Mouse (Mus musculus) kidney, postnatal 0 days (tissue): ENCODE results near the gene Psmd11. TPM values are rescaled to one million over a fixed set of nuclear protein-coding genes. Genes with fewer than 3 reads are reported as not detected.

ENCODE experiments used
- ATAC-seq: fragments of 200-750 bp; cut with Nextera tagmentation; replicated peaks from 2 replicates; pipeline ENCODE4 v1.8.0; 2017; ENCODE audit warnings: low read depth, moderate number of reproducible peaks, moderate TSS enrichment, moderate library complexity; ENCODE audit not compliant: low FRiP score
- DNase-seq: peaks from one replicate; pipeline ENCODE4 v3.0.0-alpha.2; 2016; ENCODE audit warnings: low spot score
- H3K27ac ChIP-seq: fragments of 300-500 bp; sonication (generic); 2 replicates; pipeline ENCODE4 v1.5.1; 2014; ENCODE audit warnings: mild to moderate bottlenecking
- H3K27me3 ChIP-seq: fragments of 300-500 bp; sonication (generic); 2 replicates; pipeline ENCODE4 v1.6.1; 2014; ENCODE audit warnings: low read length, mixed read lengths; ENCODE audit not compliant: insufficient read depth
- H3K36me3 ChIP-seq: fragments of 300-500 bp; sonication (generic); 2 replicates; pipeline ENCODE4 v1.6.1; 2014; ENCODE audit warnings: low read length, mixed read lengths; ENCODE audit not compliant: insufficient read depth
- H3K4me1 ChIP-seq: fragments of 300-500 bp; sonication (generic); replicated peaks from 2 replicates; pipeline ENCODE4 v1.6.1; 2014; ENCODE audit warnings: antibody characterized with exemption, low read length, mixed read lengths; ENCODE audit not compliant: insufficient read depth
- H3K4me2 ChIP-seq: fragments of 300-500 bp; sonication (generic); 2 replicates; pipeline ENCODE4 v1.6.1; 2014; ENCODE audit warnings: mild to moderate bottlenecking, low read length, moderate library complexity, mixed read lengths
- H3K4me3 ChIP-seq: fragments of 300-500 bp; sonication (generic); replicated peaks from 2 replicates; pipeline ENCODE4 v1.5.1; 2014; ENCODE audit warnings: low read depth, low read length
- H3K9ac ChIP-seq: fragments of 300-500 bp; sonication (generic); 2 replicates; pipeline ENCODE4 v1.6.1; 2014; ENCODE audit warnings: low read depth, low read length
- H3K9me3 ChIP-seq: fragments of 300-500 bp; sonication (generic); replicated peaks from 2 replicates; pipeline ENCODE4 v1.6.1; 2016; ENCODE audit warnings: low read length, inconsistent platforms, mixed read lengths
- CTCF ChIP-seq: IDR thresholded peaks from 2 replicates; pipeline ENCODE4 v1.5.1; 2016; ENCODE audit warnings: antibody characterized with exemption, low read depth, mild to moderate bottlenecking, moderate library complexity
- WGBS: fragments of 180-500 bp; shearing (Covaris S2); extraction: QIAGEN DNeasy Blood & Tissue Kit; methylation state at CpG from one replicate; pipeline ENCODE4 v1.1.7; 2014; 5-methylcytosine and 5-hydroxymethylcytosine counted together
- polyA plus RNA-seq: library from polyadenylated mRNA; unstranded; fragments of >200 nt; fragmentation: Nextera tagmentation; extraction: Ambion mirVana; gene quantifications from 2 replicates; pipeline ENCODE4 v1.2.1, GENCODE M21; 2015

The Psmd11 gene
- polyA plus RNA-seq, 1 experiment from 2014 or later, result 249 TPM

DNA sequence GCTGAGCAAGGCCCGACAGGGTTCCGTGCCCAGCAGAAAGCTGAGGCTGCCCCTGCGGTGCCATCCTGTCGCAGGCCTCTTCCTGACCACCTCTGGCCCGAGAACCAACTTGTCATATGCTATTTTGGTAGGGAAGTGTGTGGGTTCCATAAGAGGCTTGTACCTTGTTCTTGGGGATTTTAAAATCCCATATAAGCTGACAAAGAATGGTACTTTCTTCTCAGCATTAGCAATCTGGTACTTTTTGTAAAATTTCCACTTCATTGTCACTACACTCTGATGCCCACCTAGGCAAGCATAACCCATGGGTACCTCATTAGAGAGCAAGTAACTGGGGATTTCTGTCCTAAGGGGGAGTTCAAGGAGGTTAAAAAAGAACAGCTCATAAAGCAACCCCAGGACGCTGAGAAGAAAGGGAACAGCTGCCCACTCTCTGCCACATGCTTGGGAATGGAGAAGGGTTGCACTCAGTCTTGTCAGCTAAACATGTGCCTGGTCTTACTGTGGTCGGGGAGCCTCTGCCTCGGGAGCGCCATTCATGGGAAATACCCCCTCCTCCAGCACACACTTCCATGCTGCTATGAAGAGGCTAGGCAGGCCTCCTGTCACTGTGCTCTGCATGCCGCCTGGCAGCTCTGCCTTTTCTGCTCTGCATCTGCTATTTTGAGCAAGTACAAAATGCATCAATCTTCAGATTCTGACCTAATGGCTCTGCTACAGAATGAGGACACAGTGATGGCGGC, 70.1 kb downstream of the Psmd11 start:
- no peaks in the 10 kb centered on the region for H3K27me3 ChIP-seq

DNA sequence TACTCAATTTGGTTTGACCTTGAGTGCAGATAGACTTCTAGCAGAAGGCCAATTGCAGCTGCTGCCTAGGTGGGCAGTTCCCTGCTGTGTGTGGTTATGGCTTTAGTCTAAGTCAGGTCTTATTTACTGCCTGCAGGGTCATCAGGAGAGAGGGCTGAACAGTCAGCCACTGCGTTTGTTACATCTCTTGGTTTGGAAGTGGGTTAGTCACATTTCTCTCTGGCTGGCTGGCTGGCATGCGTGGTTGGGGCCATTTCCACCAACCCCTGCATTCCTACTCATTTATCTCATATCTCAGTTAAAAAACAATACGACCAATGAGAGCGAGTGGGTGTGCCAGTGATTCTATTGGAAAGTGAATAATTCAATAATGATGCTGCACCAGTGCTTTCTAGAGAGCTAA, 71.1 kb downstream of the Psmd11 start:
- Histone ChIP-seq H3K9ac (no peak overlapping the region), H3K27me3 (no peaks in the 10 kb centered on the region), H3K27ac (no peak overlapping the region), H3K4me3 (no peak overlapping the region), H3K4me1 (no peaks in the 10 kb centered on the region), H3K36me3 (no peaks in the 10 kb centered on the region), H3K9me3 (no peaks in the 10 kb centered on the region), H3K4me2 (no peak overlapping the region)
- TF ChIP-seq CTCF, result no peak
- DNase-seq, result no peak
- no peak for ATAC-seq
- WGBS, result 53% methylated on average over 4 of the region's 4 CpGs

More for the DNA sequence above, 70.1 kb downstream of the Psmd11 start:
- no peak overlapping the region for H3K4me3 ChIP-seq
- H3K9me3 ChIP-seq, result no peaks in the 10 kb centered on the region
- ATAC-seq (no peak), DNase-seq (no peak)
- no peaks in the 10 kb centered on the region for H3K4me1 ChIP-seq
- WGBS, result 73% methylated on average over 11 of the region's 11 CpGs
- H3K4me2 ChIP-seq, result no peak overlapping the region
- no peak for TF ChIP-seq CTCF
- H3K27ac ChIP-seq, result no peak overlapping the region
- H3K9ac ChIP-seq, result no peak overlapping the region
- H3K36me3 ChIP-seq, result no peaks in the 10 kb centered on the region

DNA sequence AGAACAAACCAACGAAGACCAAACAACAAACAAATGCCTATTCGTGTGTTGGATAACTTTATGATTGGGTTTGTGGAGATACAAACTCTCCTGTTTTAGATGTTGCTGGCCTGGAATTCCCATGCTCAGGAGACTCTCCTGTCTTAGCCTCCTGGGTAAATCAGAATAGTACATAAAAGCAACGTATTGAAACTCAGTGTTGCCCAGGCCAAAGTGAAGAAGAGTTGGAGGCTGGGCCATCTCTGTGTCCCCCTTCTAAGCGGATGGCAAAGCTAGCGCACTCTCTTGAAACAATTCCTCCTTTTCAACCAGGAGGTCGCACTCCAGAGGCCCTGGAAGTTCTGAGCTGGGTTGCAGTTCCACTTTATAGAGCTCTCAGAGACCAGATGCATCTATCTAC, 74.9 kb downstream of the Psmd11 start:
- H3K9ac ChIP-seq, result no peak overlapping the region
- H3K9me3 ChIP-seq, result no peaks in the 10 kb centered on the region
- H3K4me3 ChIP-seq, result no peak overlapping the region
- WGBS, result 82% methylated on average over 6 of the region's 6 CpGs
- H3K36me3 ChIP-seq, result no peaks in the 10 kb centered on the region
- no peak overlapping the region for H3K4me2 ChIP-seq
- H3K27ac ChIP-seq, result no peak overlapping the region
- no peaks in the 10 kb centered on the region for H3K27me3 ChIP-seq
- no peaks in the 10 kb centered on the region for H3K4me1 ChIP-seq
- no peak for DNase-seq
- TF ChIP-seq CTCF, result no peak
- ATAC-seq, result no peak

DNA sequence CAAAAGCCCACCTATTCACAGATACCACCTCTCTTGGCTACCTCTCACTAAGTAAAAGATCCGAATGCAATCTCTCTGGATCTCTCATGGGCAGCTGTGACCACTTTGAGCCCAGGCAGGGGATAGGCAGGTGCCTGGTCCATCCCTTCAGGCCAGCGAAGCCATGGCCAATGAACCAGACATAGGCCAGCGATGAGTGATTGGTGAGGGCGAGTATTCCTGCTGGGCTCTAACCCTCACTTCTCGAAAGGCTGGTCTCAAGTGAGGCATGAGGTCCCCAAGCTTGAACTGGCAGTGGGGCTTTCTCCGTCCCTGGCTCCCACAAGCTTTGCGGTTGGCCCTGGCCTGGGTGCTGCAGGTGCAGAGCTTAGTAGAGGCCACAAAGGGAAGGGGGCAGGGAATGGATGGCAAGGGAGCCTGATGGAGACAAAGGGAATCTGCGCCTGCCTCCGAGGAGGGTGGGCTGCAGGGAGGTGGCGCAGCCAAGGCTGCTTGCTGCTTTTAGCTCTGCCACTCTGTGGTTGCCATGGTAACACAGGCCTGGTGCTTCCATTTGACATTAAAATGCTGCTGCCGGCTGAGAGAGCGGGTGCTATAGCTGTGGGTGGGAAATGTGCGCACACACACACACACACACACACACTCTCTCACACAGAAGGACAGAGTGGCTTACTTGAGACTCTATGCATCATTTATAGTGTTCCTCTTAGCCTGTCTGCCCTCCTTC, 75.5 kb downstream of the Psmd11 start:
- DNase-seq (no peak), ATAC-seq (no peak)
- H3K36me3 ChIP-seq, result no peaks in the 10 kb centered on the region
- no peaks in the 10 kb centered on the region for H3K9me3 ChIP-seq
- H3K27ac ChIP-seq, result no peak overlapping the region
- no peak for TF ChIP-seq CTCF
- no peak overlapping the region for H3K4me3 ChIP-seq
- 41% methylated on average over 13 of the region's 13 CpGs for WGBS
- no peak overlapping the region for H3K9ac ChIP-seq
- no peaks in the 10 kb centered on the region for H3K4me1 ChIP-seq
- H3K27me3 ChIP-seq, result no peaks in the 10 kb centered on the region
- H3K4me2 ChIP-seq, result no peak overlapping the region

DNA sequence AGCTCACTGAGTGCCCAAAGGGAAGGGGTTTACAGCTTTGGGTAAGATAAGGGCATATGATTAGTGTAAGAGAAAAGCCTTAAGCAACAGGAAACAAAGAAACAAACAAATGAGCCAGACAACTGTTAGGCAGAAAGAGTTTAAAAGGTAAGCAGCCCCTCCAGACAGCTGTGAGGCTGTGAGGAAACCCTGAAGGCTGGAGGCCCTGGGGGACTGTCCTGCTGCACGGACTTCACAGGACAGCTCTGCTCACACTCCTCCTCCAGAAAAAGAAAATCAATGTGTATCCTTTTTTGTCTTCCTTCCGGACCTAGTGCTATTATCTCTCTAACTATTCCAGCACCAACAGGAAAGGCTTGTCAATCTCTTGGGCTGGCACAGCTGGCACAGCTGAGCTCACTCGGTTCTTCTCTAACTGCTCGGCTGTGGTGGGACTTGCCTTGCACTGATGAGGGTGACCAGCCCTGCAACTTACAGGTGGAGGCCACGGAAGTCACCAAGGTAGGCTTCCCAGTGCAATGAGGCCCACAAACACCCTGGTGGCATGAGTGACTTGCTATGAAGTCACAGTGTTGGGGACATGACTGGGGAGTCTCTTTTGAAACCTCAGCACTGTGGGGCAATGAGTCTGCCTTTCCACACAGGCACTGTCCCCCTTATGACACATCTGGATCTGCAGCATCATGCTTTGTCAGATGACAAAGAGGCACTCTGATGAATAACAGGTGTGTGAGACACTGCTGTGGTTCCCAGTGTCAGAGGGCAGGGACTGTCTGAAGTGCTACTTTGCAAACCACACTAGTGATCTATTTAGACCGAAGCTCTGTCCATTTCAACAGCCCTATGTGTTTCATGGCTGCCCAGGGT, 76.3 kb downstream of the Psmd11 start:
- Histone ChIP-seq H3K4me2 (no peak overlapping the region), H3K27me3 (no peaks in the 10 kb centered on the region), H3K4me3 (no peak overlapping the region), H3K9me3 (no peaks in the 10 kb centered on the region), H3K36me3 (no peaks in the 10 kb centered on the region), H3K9ac (no peak overlapping the region), H3K4me1 (no peaks in the 10 kb centered on the region), H3K27ac (no peak overlapping the region)
- DNase-seq (no peak), ATAC-seq (no peak)
- WGBS, result 53% methylated on average over 6 of the region's 6 CpGs
- no peak for TF ChIP-seq CTCF

DNA sequence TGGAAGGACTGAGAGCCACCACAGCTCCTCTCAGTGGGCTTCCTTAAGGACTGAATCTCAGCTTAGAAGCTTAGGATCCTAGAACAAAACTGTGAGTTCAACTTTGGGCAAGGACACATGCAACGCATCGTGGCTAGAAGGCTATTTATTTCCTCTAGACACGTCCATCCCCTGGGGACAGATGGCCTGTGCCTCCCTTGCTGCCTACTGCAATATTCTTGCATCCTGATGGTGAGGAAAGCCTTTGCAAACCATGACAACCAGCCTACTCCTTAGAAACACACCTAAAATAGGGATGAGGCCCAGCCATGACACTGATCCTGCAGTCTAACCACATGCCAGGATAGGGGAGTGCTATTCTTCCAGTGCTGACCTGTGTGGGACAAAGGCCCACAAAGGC, 77.2 kb downstream of the Psmd11 start:
- no peak for ATAC-seq
- H3K9ac ChIP-seq, result no peak overlapping the region
- 79% methylated on average over 3 of the region's 3 CpGs for WGBS

More for the DNA sequence above, 77.2 kb downstream of the Psmd11 start:
- no peak for TF ChIP-seq CTCF
- no peak overlapping the region for H3K4me3 ChIP-seq
- H3K36me3 ChIP-seq, result no peaks in the 10 kb centered on the region
- no peaks in the 10 kb centered on the region for H3K4me1 ChIP-seq
- no peak overlapping the region for H3K27ac ChIP-seq
- no peak for DNase-seq
- no peaks in the 10 kb centered on the region for H3K27me3 ChIP-seq
- H3K4me2 ChIP-seq, result no peak overlapping the region
- H3K9me3 ChIP-seq, result no peaks in the 10 kb centered on the region
